Mouse (Mus musculus) megakaryocyte-erythroid progenitor cell, adult 5-6 weeks (primary cell): ENCODE results near the gene Ahsg. TPM values are rescaled to one million over a fixed set of nuclear protein-coding genes. Genes with fewer than 3 reads are reported as not detected.
"Not testable (repeated sequence)": the region's sequence is repeated elsewhere in the genome, so short reads cannot be mapped to it uniquely, and the experiment has no call there.

Source experiments
- ATAC-seq: replicated peaks from 2 replicates; pipeline ENCODE4 v1.8.0; 2016; ENCODE audit warnings: mild to moderate bottlenecking, inconsistent platforms; ENCODE audit not compliant: severe bottlenecking, poor library complexity, low FRiP score, low TSS enrichment
- total RNA-seq, 2 experiments: library from RNA; stranded (forward) in 1 of 2; stranded (reverse) in 1 of 2; fragments of 200-1000, 215-1000 nt in 1 of 2; fragments of >200 nt in 1 of 2; fragmentation: Nextera tagmentation in 1 of 2; gene quantifications; 2 replicates each; pipeline ENCODE4 v1.2.3; 2014 to 2017

Ahsg gene
- total RNA-seq, 2 experiments from 2014 or later: not detected

DNA sequence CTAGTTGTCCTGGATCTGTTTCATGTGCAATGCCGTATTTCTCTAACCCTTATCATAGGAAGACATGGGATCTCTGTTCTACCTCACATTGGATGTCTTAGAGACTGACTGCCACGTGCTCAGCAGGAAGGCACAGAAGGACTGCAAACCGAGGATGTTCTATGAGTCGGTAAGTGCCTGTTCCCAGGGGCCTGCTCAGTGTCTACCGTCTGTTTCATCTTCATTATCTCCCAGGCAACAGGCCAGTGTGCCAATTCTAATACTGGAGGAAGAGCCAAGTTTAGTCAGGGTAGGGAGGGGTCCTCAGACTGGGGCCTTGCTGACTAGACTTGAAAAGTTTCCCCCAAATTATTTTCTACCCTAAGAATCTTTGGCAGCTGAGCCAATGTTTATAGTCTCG lies 38.5 kb downstream of the Ahsg start:
- ATAC-seq: no peak

DNA sequence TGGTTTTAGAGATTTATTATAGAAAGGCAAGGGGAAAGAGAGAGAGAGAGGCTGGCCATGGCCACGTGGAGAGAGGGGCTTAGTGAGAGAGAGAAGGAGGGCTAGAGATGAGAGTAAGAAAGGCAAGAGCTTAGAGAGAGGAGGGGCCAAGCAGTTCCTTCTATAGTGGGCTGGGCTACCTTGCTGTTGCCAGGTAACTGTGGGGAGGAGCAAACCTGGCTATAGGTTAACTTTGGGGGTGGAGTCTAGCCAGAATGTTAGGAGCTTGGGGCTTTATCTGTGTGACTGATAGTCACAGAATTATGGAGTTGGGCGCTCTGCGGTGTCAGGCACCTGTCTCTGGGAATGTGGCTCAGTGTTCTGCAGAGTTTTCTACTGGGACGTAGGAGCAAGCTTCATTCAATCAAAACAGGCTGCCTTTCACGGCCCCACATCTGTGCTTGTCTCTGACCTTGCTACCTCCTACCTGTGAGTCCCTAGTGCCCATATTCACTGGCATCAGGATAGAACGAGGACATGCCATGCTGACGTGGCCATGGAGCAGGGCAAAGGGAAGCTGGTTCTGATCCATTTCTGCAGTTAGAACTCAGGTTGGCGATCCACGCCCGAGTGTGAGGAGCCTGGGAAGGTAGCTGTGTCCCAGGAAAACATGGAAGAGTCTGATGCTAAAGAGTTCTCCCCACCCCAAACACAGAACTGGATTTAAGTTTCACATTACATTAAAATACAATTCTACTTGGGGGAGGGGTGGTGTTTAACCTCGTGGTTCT lies 40.5 kb downstream of the Ahsg start:
- ATAC-seq: no peak

DNA sequence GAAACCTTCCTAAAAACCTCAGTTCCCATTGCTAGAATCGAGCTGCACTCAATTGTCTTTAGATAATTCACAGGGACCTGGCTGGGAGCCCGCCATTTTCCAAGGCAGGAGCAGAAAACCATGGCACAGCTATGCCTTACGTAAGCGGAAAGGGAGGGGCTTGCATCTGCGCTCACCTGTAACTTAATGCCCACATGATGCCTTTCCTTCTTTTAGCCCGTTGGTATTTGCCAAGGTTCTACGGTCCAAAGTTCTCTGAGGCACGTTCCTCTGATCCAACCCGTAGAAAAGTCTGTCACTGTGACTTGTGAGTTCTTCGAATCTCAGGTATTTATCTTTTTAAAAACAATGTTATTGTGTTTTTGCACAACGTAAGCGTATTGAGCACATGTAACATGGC lies 46.6 kb downstream of the Ahsg start:
- no peak for ATAC-seq

DNA sequence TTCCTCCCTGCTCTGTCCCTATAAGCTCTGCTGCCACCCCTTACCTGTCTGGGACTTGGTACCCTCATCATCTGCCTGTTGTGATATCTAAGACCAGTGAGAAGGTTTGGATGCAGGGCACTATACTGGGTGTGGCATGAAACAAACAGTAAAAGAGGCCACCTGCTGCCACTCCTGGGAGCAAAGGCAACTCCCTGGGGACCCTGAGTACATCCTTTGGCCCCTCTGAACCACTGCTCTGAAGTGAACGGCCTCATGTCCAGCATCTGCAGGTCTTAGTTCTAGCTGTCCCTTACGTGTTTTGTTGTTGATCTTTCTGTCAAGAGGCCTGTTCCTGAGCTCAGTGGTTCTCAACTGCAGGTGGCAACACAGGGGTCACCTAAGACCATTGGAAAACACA lies 47.5 kb downstream of the Ahsg start:
- ATAC-seq: no peak

DNA sequence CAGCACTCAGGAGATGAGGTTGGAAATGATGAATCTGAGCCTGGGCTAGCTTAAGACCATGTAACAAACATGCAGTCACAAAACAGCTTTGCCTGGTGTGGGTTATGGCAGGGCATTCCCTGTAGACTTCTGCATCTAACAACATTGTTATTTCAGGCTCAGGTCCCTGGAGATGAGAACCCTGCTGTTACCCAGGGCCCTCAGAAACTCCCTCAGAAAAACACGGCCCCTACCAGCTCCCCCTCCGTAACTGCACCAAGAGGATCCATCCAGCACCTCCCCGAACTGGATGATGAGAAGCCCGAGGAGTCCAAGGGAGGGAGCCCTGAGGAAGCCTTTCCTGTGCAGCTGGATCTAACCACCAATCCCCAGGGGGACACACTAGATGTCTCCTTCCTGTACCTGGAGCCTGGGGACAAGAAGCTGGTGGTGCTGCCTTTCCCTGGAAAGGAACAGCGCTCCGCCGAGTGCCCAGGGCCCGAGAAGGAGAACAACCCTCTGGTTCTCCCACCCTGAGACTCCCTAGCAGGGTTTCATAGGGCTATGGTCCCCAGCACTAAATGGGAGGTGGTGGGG lies 48.1 kb downstream of the Ahsg start:
- no peak for ATAC-seq

DNA sequence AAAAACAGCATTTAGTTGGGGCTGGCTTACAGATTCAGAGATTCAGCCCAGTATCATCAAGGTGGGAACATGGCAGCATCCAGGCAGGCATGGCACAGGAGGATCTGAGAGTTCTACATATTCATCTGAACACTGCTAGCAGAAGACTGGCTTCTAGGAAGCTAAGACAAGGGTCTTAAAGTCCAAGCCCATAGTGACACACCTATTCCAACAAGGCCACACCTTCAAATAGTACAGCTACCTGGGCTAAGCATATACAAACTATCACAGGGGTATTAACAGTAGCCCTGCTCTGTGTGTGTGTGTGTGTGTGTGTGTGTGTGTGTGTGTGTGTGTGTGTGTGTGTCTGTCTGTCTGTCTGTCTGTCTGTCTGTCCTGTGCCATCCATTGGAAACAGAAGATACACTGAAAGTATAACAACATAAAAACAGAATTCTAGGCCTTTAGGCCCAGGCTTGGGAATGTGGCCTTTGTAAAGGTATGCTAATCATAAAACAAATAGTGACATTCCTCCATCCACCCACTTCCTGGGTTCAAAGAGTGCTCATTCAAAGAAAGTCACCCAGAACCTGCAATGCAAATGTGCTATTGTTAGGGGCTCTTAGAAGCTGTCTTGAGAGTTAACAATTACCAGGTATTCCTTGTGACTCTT lies 50.9 kb downstream of the Ahsg start:
- not testable (repeated sequence) for ATAC-seq

DNA sequence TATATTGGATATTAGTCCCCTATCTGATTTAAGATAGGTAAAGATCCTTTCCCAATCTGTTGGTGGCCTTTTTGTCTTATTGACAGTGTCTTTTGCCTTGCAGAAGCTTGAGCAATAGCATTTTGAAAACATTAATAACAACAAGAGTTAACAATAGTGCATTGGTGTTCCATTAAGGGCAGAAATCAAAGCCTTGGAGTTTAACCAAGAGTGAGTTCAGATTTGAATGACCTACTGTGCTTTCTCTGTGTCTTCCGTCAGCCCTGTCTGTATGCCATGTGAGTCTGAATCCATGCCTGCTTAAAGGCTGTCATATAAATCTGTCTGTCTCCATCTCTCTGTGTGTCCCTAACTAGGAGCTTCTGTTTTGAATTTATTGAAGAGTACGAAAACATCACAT lies 56.3 kb downstream of the Ahsg start:
- ATAC-seq: no peak

Other genes with a start within 250 kb of the Ahsg start
- gene Dgkg, start 234.1 kb upstream of the Ahsg start, total RNA-seq (2014; fragmentation: Nextera tagmentation): 0.66 and 1.2 TPM in 2 replicates
- gene Dgkg, start 234.1 kb upstream of the Ahsg start, total RNA-seq (2017): 0.38 and 1.1 TPM in 2 replicates
- not detected in 2 replicates for gene Crygs, start 79.7 kb upstream of the Ahsg start, total RNA-seq (2014; fragmentation: Nextera tagmentation)
- not detected in 2 replicates for gene Crygs, start 79.7 kb upstream of the Ahsg start, total RNA-seq (2017)
- gene Tbccd1, start 33.6 kb upstream of the Ahsg start, total RNA-seq (2014; fragmentation: Nextera tagmentation): 53.3 and 72.6 TPM in 2 replicates
- 39.7 and 52.5 TPM in 2 replicates for gene Tbccd1, start 33.6 kb upstream of the Ahsg start, total RNA-seq (2017)
- 43.2 and 49.9 TPM in 2 replicates for gene Dnajb11, start 33.4 kb upstream of the Ahsg start, total RNA-seq (2014; fragmentation: Nextera tagmentation)
- 90.1 and 101 TPM in 2 replicates for gene Dnajb11, start 33.4 kb upstream of the Ahsg start, total RNA-seq (2017)
- gene Fetub, start 27.1 kb downstream of the Ahsg start, total RNA-seq (2014; fragmentation: Nextera tagmentation): not detected in 2 replicates
- gene Fetub, start 27.1 kb downstream of the Ahsg start, total RNA-seq (2017): not detected in 2 replicates
- not detected in 2 replicates for gene Hrg, start 59.8 kb downstream of the Ahsg start, total RNA-seq (2014; fragmentation: Nextera tagmentation)
- not detected in 2 replicates for gene Hrg, start 59.8 kb downstream of the Ahsg start, total RNA-seq (2017)
- gene Kng2, start 138.2 kb downstream of the Ahsg start, total RNA-seq (2014; fragmentation: Nextera tagmentation): not detected in 2 replicates
- not detected in 2 replicates for gene Kng2, start 138.2 kb downstream of the Ahsg start, total RNA-seq (2017)
- gene Kng1, start 166.6 kb downstream of the Ahsg start, total RNA-seq (2014; fragmentation: Nextera tagmentation): not detected in 2 replicates
- gene Kng1, start 166.6 kb downstream of the Ahsg start, total RNA-seq (2017): not detected in 2 replicates
- gene Eif4a2, start 216.2 kb downstream of the Ahsg start, total RNA-seq (2014; fragmentation: Nextera tagmentation): 524 and 587 TPM in 2 replicates
- 925 and 1,082 TPM in 2 replicates for gene Eif4a2, start 216.2 kb downstream of the Ahsg start, total RNA-seq (2017)
- 216 and 230 TPM in 2 replicates for gene Rfc4, start 236.5 kb downstream of the Ahsg start, total RNA-seq (2014; fragmentation: Nextera tagmentation)
- gene Rfc4, start 236.5 kb downstream of the Ahsg start, total RNA-seq (2017): 106 and 142 TPM in 2 replicates